Mouse (Mus musculus): Measurements from ENCODE around the gene Ddi2. TPM values are rescaled to one million over a fixed set of nuclear protein-coding genes. Genes with fewer than 3 reads are reported as not detected.

The Ddi2 gene
- polyA plus RNA-seq, 1 experiment from 2014 or later: 25.7 TPM

DNA sequence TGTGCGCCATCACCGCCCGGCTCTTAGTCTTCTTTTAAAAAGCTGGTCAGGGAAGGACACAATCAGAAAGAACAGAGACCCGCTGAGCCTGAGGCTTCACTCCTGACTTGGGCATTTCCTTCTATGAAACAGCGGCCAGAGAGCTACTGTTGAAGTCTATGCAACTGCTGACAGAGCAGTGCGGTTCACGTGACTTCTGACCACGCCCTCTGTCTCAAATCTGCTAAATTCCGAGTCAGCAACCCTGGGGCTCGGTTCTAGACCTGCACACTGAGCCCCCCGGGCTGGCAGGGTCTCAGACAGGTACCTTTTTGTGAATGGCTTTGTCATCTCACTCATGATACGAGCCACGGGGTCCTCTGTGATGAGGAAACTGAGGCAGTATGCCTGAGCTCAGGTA is 50.9 kb downstream of the Ddi2 start:
- no peaks in the 10 kb centered on the region for H3K36me3 ChIP-seq (ENCODE audit: control insufficient read depth, insufficient read depth, low read length)
- H3K9ac ChIP-seq (ENCODE audit: low read length): no peak overlapping the region
- no peaks in the 10 kb centered on the region for H3K4me1 ChIP-seq (ENCODE audit: control insufficient read depth, insufficient read depth, low read length)
- WGBS: 74% methylated on average over 13 of the region's 13 CpGs
- ATAC-seq (ENCODE audit: insufficient read depth, low FRiP score, low TSS enrichment) (no peak), DNase-seq (ENCODE audit: low spot score) (no peak)
- no peak overlapping the region for H3K27ac ChIP-seq (ENCODE audit: low read depth, low read length)
- H3K4me3 ChIP-seq (ENCODE audit: low read depth, low read length): no peak overlapping the region
- H3K27me3 ChIP-seq (ENCODE audit: control insufficient read depth, insufficient read depth, low read length): no peaks in the 10 kb centered on the region
- H3K9me3 ChIP-seq (ENCODE audit: control insufficient read depth, low read length): no peaks in the 10 kb centered on the region
- no peak overlapping the region for H3K4me2 ChIP-seq (ENCODE audit: low read depth)

- Histone ChIP-seq H3K9ac (ENCODE audit: low read length) (no peak overlapping the region), H3K4me3 (ENCODE audit: low read depth, low read length) (no peak overlapping the region), H3K27me3 (ENCODE audit: control insufficient read depth, insufficient read depth, low read length) (no peaks in the 10 kb centered on the region), H3K9me3 (ENCODE audit: control insufficient read depth, low read length) (no peaks in the 10 kb centered on the region), H3K27ac (ENCODE audit: low read depth, low read length) (no peak overlapping the region), H3K4me1 (ENCODE audit: control insufficient read depth, insufficient read depth, low read length) (no peaks in the 10 kb centered on the region), H3K4me2 (ENCODE audit: low read depth) (no peak overlapping the region), H3K36me3 (ENCODE audit: control insufficient read depth, insufficient read depth, low read length) (no peaks in the 10 kb centered on the region)
- WGBS: 88% methylated on average over 4 of the region's 4 CpGs
- DNase-seq (ENCODE audit: low spot score) (no peak), ATAC-seq (ENCODE audit: insufficient read depth, low FRiP score, low TSS enrichment) (no peak)
Observed at GRCm38 (mm10) chr4:141671389-141671788, 51.8 kb downstream of the Ddi2 start.

DNA sequence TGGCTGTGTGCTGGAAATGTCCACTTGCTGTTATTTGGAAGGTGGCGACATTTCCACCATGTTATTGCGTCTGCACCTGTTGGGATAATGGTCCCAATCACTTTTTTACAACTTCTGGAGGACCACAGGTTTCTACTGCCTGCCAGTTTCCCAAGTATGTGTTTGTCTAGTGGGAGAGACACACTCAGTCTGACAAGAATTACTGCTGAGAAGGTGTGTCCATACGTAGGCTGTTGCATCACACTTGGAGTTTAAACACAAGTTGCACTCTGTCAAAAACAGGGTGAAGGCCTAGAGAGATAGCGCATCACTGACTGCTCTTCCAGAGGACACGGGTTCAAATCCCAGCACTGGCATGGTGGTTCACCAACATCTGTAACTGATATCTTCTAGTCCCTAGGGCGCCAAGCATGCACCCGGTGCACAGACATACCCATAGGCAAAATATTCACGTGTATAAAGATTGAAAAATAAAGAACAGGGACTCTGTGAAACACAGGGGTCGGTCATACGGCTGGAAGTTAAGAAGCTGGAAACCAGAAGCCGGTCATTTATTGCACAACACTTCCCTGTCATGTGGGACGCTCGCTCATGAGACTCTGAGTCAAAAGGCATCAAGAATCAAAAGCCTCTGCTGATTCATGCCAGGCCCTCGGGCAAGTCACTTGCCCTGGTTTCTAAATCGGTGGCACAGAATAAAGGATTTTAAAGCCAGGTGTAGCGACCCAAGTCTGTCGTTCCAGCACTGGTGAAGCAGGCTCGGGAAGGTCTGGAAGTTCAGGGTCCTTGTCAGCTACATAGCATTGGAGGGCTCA is 53.1 kb downstream of the Ddi2 start:
- Histone ChIP-seq H3K36me3 (ENCODE audit: control insufficient read depth, insufficient read depth, low read length) (no peaks in the 10 kb centered on the region), H3K9ac (ENCODE audit: low read length) (no peak overlapping the region), H3K9me3 (ENCODE audit: control insufficient read depth, low read length) (no peaks in the 10 kb centered on the region), H3K27me3 (ENCODE audit: control insufficient read depth, insufficient read depth, low read length) (no peaks in the 10 kb centered on the region), H3K4me1 (ENCODE audit: control insufficient read depth, insufficient read depth, low read length) (no peaks in the 10 kb centered on the region), H3K27ac (ENCODE audit: low read depth, low read length) (no peak overlapping the region), H3K4me3 (ENCODE audit: low read depth, low read length) (no peak overlapping the region), H3K4me2 (ENCODE audit: low read depth) (no peak overlapping the region)
- WGBS: 86% methylated on average over 18 of the region's 18 CpGs
- DNase-seq (ENCODE audit: low spot score): no peak
- ATAC-seq (ENCODE audit: insufficient read depth, low FRiP score, low TSS enrichment): no peak

DNA sequence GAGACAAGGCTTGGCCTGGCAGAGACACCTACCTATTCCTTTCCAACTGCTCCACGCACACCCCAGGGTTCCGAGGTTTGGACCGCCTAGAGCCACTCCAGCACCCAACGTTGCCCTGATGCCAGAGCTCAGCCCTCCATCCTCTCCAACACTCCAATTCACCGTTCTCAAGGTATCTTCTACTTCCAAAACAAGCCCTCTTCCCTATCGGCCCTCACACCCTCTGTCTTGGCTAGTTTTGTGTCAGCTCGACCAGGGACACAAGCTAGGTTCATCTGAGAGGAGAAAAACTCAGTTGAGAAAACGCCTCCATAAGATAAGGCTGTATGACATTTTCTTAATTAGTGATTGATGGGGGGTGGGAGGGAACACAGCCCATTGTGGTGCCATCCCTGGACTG is 58.4 kb downstream of the Ddi2 start, which contains the start of gene Plekhm2:
TSS of gene Plekhm2 (minus strand) at position 101 of the 400 bp plus-strand sequence.
- WGBS: 74% methylated on average over 8 of the region's 8 CpGs
- Histone ChIP-seq H3K9ac (ENCODE audit: low read length) (peak within 1 kb of the TSS; percentile 82), H3K4me3 (ENCODE audit: low read depth, low read length) (peak within 1 kb of the TSS; percentile 82), H3K27me3 (ENCODE audit: control insufficient read depth, insufficient read depth, low read length) (no peaks in the 10 kb centered on the region), H3K36me3 (ENCODE audit: control insufficient read depth, insufficient read depth, low read length) (no peaks in the 10 kb centered on the region), H3K27ac (ENCODE audit: low read depth, low read length) (0 out of 2 replicates have a peak within 1 kb of the TSS, but pooled peaks have one; percentile 53), H3K9me3 (ENCODE audit: control insufficient read depth, low read length) (no peaks in the 10 kb centered on the region), H3K4me2 (ENCODE audit: low read depth) (peak within 1 kb of the TSS; percentile 91), H3K4me1 (ENCODE audit: control insufficient read depth, insufficient read depth, low read length) (peaks cover 7% of the 10 kb centered on the region)
- ATAC-seq (ENCODE audit: insufficient read depth, low FRiP score, low TSS enrichment) (no peak), DNase-seq (ENCODE audit: low spot score) (no peak)

DNA sequence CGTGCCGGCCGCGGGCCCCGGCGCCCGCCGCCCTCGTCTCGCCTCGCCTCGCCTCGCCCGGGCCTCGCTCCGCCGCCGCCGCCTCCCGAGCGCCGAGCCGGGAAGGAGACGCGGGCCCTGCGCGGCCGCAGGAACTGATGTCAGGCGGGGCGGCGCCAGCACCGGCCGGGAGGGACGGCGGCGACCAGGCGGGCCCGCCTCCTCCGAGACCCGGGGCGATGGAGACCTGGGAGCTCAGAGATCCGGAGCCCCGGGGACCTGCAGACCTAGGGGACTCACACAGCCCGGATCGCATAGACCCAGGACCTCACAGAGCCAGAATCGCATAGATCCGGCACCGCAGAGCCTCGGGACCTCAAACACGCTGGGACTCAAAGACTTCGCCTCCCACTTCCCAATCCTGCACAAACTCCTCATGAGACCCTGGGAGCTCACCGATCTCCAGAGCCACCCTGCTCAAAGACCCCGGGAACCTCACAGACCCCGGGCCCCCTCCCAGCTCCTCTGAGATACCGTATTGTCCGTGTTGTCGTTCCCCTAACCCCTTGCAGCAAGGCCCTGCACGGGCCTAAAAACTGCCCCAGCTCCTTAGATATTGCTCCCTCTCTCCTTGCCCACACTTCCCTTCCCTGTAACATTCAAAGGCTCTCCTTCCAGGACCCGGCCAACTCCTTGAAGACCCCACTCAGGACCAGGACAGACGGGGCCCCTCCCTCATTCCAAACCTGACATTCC is 59.0 kb downstream of the Ddi2 start:
- DNase-seq (ENCODE audit: low spot score) (peak; percentile 77), ATAC-seq (ENCODE audit: insufficient read depth, low FRiP score, low TSS enrichment) (peak; percentile 67)
- Histone ChIP-seq H3K4me2 (ENCODE audit: low read depth) (peak overlapping the region; percentile 91), H3K27ac (ENCODE audit: low read depth, low read length) (0 out of 2 replicates have a peak overlapping the region, but pooled peaks have one; percentile 53), H3K4me1 (ENCODE audit: control insufficient read depth, insufficient read depth, low read length) (peaks cover 7% of the 10 kb centered on the region), H3K9me3 (ENCODE audit: control insufficient read depth, low read length) (no peaks in the 10 kb centered on the region), H3K36me3 (ENCODE audit: control insufficient read depth, insufficient read depth, low read length) (no peaks in the 10 kb centered on the region), H3K27me3 (ENCODE audit: control insufficient read depth, insufficient read depth, low read length) (no peaks in the 10 kb centered on the region), H3K4me3 (ENCODE audit: low read depth, low read length) (peak overlapping the region; percentile 82), H3K9ac (ENCODE audit: low read length) (peak overlapping the region; percentile 82)
- 1% methylated on average over 60 of the region's 60 CpGs for WGBS

GRCm38 (mm10) chr4:141663122-141663931 is 59.9 kb downstream of the Ddi2 start:
- Histone ChIP-seq H3K9me3 (ENCODE audit: control insufficient read depth, low read length) (no peaks in the 10 kb centered on the region), H3K27ac (ENCODE audit: low read depth, low read length) (0 out of 2 replicates have a peak overlapping the region, but pooled peaks have one; percentile 53), H3K4me2 (ENCODE audit: low read depth) (peak overlapping the region; percentile 91), H3K9ac (ENCODE audit: low read length) (peak overlapping the region; percentile 82), H3K4me1 (ENCODE audit: control insufficient read depth, insufficient read depth, low read length) (peaks cover 7% of the 10 kb centered on the region), H3K27me3 (ENCODE audit: control insufficient read depth, insufficient read depth, low read length) (no peaks in the 10 kb centered on the region), H3K4me3 (ENCODE audit: low read depth, low read length) (peak overlapping the region; percentile 82), H3K36me3 (ENCODE audit: control insufficient read depth, insufficient read depth, low read length) (no peaks in the 10 kb centered on the region)
- 6% methylated on average over 32 of the region's 47 CpGs for WGBS
- DNase-seq (ENCODE audit: low spot score): peak; percentile 49
- ATAC-seq (ENCODE audit: insufficient read depth, low FRiP score, low TSS enrichment): no peak

- Histone ChIP-seq H3K4me3 (ENCODE audit: low read depth, low read length) (no peak overlapping the region), H3K9ac (ENCODE audit: low read length) (no peak overlapping the region), H3K4me2 (ENCODE audit: low read depth) (no peak overlapping the region), H3K36me3 (ENCODE audit: control insufficient read depth, insufficient read depth, low read length) (no peaks in the 10 kb centered on the region), H3K9me3 (ENCODE audit: control insufficient read depth, low read length) (no peaks in the 10 kb centered on the region), H3K4me1 (ENCODE audit: control insufficient read depth, insufficient read depth, low read length) (peaks cover 7% of the 10 kb centered on the region), H3K27ac (ENCODE audit: low read depth, low read length) (no peak overlapping the region), H3K27me3 (ENCODE audit: control insufficient read depth, insufficient read depth, low read length) (no peaks in the 10 kb centered on the region)
- no peak for DNase-seq (ENCODE audit: low spot score)
- WGBS: 95% methylated on average over 11 of the region's 11 CpGs
- ATAC-seq (ENCODE audit: insufficient read depth, low FRiP score, low TSS enrichment): no peak
Observed at GRCm38 (mm10) chr4:141660884-141661283, 62.3 kb downstream of the Ddi2 start.

- no peaks in the 10 kb centered on the region for H3K36me3 ChIP-seq (ENCODE audit: control insufficient read depth, insufficient read depth, low read length)
- H3K4me3 ChIP-seq (ENCODE audit: low read depth, low read length): no peak overlapping the region
- peaks cover 7% of the 10 kb centered on the region for H3K4me1 ChIP-seq (ENCODE audit: control insufficient read depth, insufficient read depth, low read length)
- H3K9me3 ChIP-seq (ENCODE audit: control insufficient read depth, low read length): no peaks in the 10 kb centered on the region
- H3K9ac ChIP-seq (ENCODE audit: low read length): no peak overlapping the region
- 68% methylated on average over 4 of the region's 4 CpGs for whole genome bisulfite sequencing
- DNase-seq (ENCODE audit: low spot score) (no peak), ATAC-seq (ENCODE audit: insufficient read depth, low FRiP score, low TSS enrichment) (no peak)
- no peak overlapping the region for H3K4me2 ChIP-seq (ENCODE audit: low read depth)
- no peaks in the 10 kb centered on the region for H3K27me3 ChIP-seq (ENCODE audit: control insufficient read depth, insufficient read depth, low read length)
- no peak overlapping the region for H3K27ac ChIP-seq (ENCODE audit: low read depth, low read length)
Observed at GRCm38 (mm10) chr4:141659739-141660138, 63.5 kb downstream of the Ddi2 start.

All from neural tube, embryonic 11.5 days (tissue).